Mouse (Mus musculus) heart, embryonic 12.5 days (tissue): Measurements from ENCODE around the gene Lama1. TPM values are rescaled to one million over a fixed set of nuclear protein-coding genes. Genes with fewer than 3 reads are reported as not detected.
"Not testable (repeated sequence)": the region's sequence is repeated elsewhere in the genome, so short reads cannot be mapped to it uniquely, and the experiment has no call there.

Experiments
- ATAC-seq: fragments of 200-750 bp; cut with Nextera tagmentation; 2 replicates; pipeline ENCODE4 v1.8.0; 2017; ENCODE audit warnings: moderate TSS enrichment, moderate library complexity; ENCODE audit not compliant: insufficient number of reproducible peaks, low FRiP score
- H3K27ac ChIP-seq: fragments of 300-500 bp; sonication (generic); 2 replicates; pipeline ENCODE4 v1.5.1; 2016; ENCODE audit warnings: mild to moderate bottlenecking, moderate library complexity; ENCODE audit not compliant: poor library complexity, severe bottlenecking
- H3K27me3 ChIP-seq: fragments of 300-500 bp; sonication (generic); replicated peaks from 2 replicates; pipeline ENCODE4 v1.6.1; 2016; ENCODE audit warnings: mild to moderate bottlenecking, moderate library complexity
- H3K36me3 ChIP-seq: fragments of 300-500 bp; sonication (generic); 2 replicates; pipeline ENCODE4 v1.6.1; 2016; ENCODE audit warnings: mild to moderate bottlenecking, moderate library complexity
- H3K4me1 ChIP-seq: fragments of 300-500 bp; sonication (generic); replicated peaks from 2 replicates; pipeline ENCODE4 v1.6.1; 2016; ENCODE audit warnings: mild to moderate bottlenecking
- H3K4me2 ChIP-seq: fragments of 300-500 bp; sonication (generic); 2 replicates; pipeline ENCODE4 v1.6.1; 2016; ENCODE audit warnings: mild to moderate bottlenecking, moderate library complexity
- H3K4me3 ChIP-seq: fragments of 300-500 bp; sonication (generic); 2 replicates; pipeline ENCODE4 v1.5.1; 2016; ENCODE audit warnings: mild to moderate bottlenecking
- H3K9ac ChIP-seq: fragments of 300-500 bp; sonication (generic); 2 replicates; pipeline ENCODE4 v1.6.1; 2016; ENCODE audit warnings: mild to moderate bottlenecking, moderate library complexity
- H3K9me3 ChIP-seq: fragments of 300-500 bp; sonication (generic); replicated peaks from 2 replicates; pipeline ENCODE4 v1.6.1; 2016; ENCODE audit warnings: mild to moderate bottlenecking, moderate library complexity
- WGBS: fragments of 180-500 bp; shearing (Covaris S2); methylation state at CpG from one replicate; pipeline ENCODE4 v1.1.7; 2016; 5-methylcytosine and 5-hydroxymethylcytosine counted together
- polyA plus RNA-seq: library from polyadenylated mRNA; unstranded; fragments of >200 nt; fragmentation: Nextera tagmentation; extraction: Ambion mirVana; gene quantifications from 2 replicates; pipeline ENCODE4 v1.2.1, GENCODE M21; 2016

The Lama1 gene
- polyA plus RNA-seq, 1 experiment from 2014 or later, result 1.3 TPM

- WGBS, result 81% methylated on average over 19 of the region's 19 CpGs
- ATAC-seq, result no peak
- H3K27ac ChIP-seq, result no peak overlapping the region
- H3K9me3 ChIP-seq, result no peaks in the 10 kb centered on the region
- no peak overlapping the region for H3K4me3 ChIP-seq
- peaks cover 4% of the 10 kb centered on the region; the same call in 1 of the 2 replicates for H3K4me1 ChIP-seq
- no peaks in the 10 kb centered on the region for H3K36me3 ChIP-seq
- H3K4me2 ChIP-seq, result no peak overlapping the region
- H3K27me3 ChIP-seq, result no peaks in the 10 kb centered on the region
- H3K9ac ChIP-seq, result no peak overlapping the region
Observed at GRCm38 (mm10) chr17:67715466-67715865, 18.4 kb downstream of the Lama1 start.

- no peak overlapping the region for H3K9ac ChIP-seq
- no peak for ATAC-seq
- H3K4me1 ChIP-seq, result no peaks in the 10 kb centered on the region
- H3K27me3 ChIP-seq, result no peaks in the 10 kb centered on the region
- H3K36me3 ChIP-seq, result no peaks in the 10 kb centered on the region
- H3K27ac ChIP-seq, result no peak overlapping the region
- no peak overlapping the region for H3K4me2 ChIP-seq
- H3K9me3 ChIP-seq, result no peaks in the 10 kb centered on the region
- WGBS, result 73% methylated on average over 7 of the region's 7 CpGs
- no peak overlapping the region for H3K4me3 ChIP-seq
Observed at GRCm38 (mm10) chr17:67722055-67722454, 25.0 kb downstream of the Lama1 start.

GRCm38 (mm10) chr17:67722578-67722977, 25.5 kb downstream of the Lama1 start:
- H3K9me3 ChIP-seq, result no peaks in the 10 kb centered on the region
- ATAC-seq, result no peak
- H3K27me3 ChIP-seq, result no peaks in the 10 kb centered on the region
- no peaks in the 10 kb centered on the region for H3K4me1 ChIP-seq
- no peak overlapping the region for H3K9ac ChIP-seq
- no peak overlapping the region for H3K27ac ChIP-seq
- no peaks in the 10 kb centered on the region for H3K36me3 ChIP-seq
- 84% methylated on average over 1 of the region's 1 CpGs for WGBS
- H3K4me3 ChIP-seq, result no peak overlapping the region
- no peak overlapping the region for H3K4me2 ChIP-seq

GRCm38 (mm10) chr17:67723175-67724067, 26.4 kb downstream of the Lama1 start:
- H3K4me1 ChIP-seq, result no peaks in the 10 kb centered on the region
- no peak overlapping the region for H3K9ac ChIP-seq
- WGBS, result 78% methylated on average over 14 of the region's 14 CpGs
- H3K9me3 ChIP-seq, result no peaks in the 10 kb centered on the region
- H3K27me3 ChIP-seq, result no peaks in the 10 kb centered on the region
- no peaks in the 10 kb centered on the region for H3K36me3 ChIP-seq
- ATAC-seq, result no peak
- H3K4me3 ChIP-seq, result no peak overlapping the region
- no peak overlapping the region for H3K4me2 ChIP-seq
- no peak overlapping the region for H3K27ac ChIP-seq

- Histone ChIP-seq H3K4me3 (no peak overlapping the region), H3K27ac (no peak overlapping the region), H3K4me2 (no peak overlapping the region), H3K9me3 (no peaks in the 10 kb centered on the region), H3K27me3 (no peaks in the 10 kb centered on the region), H3K9ac (no peak overlapping the region), H3K36me3 (no peaks in the 10 kb centered on the region), H3K4me1 (peaks cover 16% of the 10 kb centered on the region)
- 87% methylated on average over 11 of the region's 11 CpGs for WGBS
- ATAC-seq, result no peak
Observed at GRCm38 (mm10) chr17:67726601-67727000, 29.5 kb downstream of the Lama1 start.

- H3K27me3 ChIP-seq, result no peaks in the 10 kb centered on the region
- no peaks in the 10 kb centered on the region for H3K36me3 ChIP-seq
- 64% methylated on average over 7 of the region's 7 CpGs for WGBS
- no peak overlapping the region for H3K4me3 ChIP-seq
- H3K4me1 ChIP-seq, result peaks cover 27% of the 10 kb centered on the region
- no peak overlapping the region for H3K27ac ChIP-seq
- no peak for ATAC-seq
- no peaks in the 10 kb centered on the region for H3K9me3 ChIP-seq
- no peak overlapping the region for H3K4me2 ChIP-seq
- no peak overlapping the region for H3K9ac ChIP-seq
Observed at GRCm38 (mm10) chr17:67728751-67729150, 31.7 kb downstream of the Lama1 start.

- Histone ChIP-seq H3K4me3 (no peak overlapping the region), H3K27me3 (no peaks in the 10 kb centered on the region), H3K36me3 (no peaks in the 10 kb centered on the region), H3K4me1 (peaks cover 27% of the 10 kb centered on the region), H3K9me3 (no peaks in the 10 kb centered on the region), H3K9ac (no peak overlapping the region), H3K27ac (no peak overlapping the region), H3K4me2 (0 out of 2 replicates have a peak overlapping the region, but pooled peaks have one; percentile 51)
- ATAC-seq, result no peak
- WGBS, result 39% methylated on average over 3 of the region's 3 CpGs
Observed at GRCm38 (mm10) chr17:67731096-67731495, 34.0 kb downstream of the Lama1 start.

- no peak for ATAC-seq
- Histone ChIP-seq H3K9me3 (no peaks in the 10 kb centered on the region), H3K36me3 (no peaks in the 10 kb centered on the region), H3K4me1 (peaks cover 27% of the 10 kb centered on the region), H3K27ac (no peak overlapping the region), H3K27me3 (no peaks in the 10 kb centered on the region), H3K4me2 (no peak overlapping the region), H3K9ac (no peak overlapping the region), H3K4me3 (no peak overlapping the region)
- 58% methylated on average over 11 of the region's 11 CpGs for WGBS
Observed at GRCm38 (mm10) chr17:67731964-67732363, 34.9 kb downstream of the Lama1 start.

- no peak for ATAC-seq
Observed at GRCm38 (mm10) chr17:67733516-67733915, 36.5 kb downstream of the Lama1 start.

GRCm38 (mm10) chr17:67735722-67736121, 38.7 kb downstream of the Lama1 start:
- Histone ChIP-seq H3K9ac (no peak overlapping the region), H3K27ac (no peak overlapping the region), H3K4me3 (no peak overlapping the region), H3K36me3 (no peaks in the 10 kb centered on the region), H3K27me3 (no peaks in the 10 kb centered on the region), H3K9me3 (no peaks in the 10 kb centered on the region), H3K4me2 (no peak overlapping the region), H3K4me1 (peaks cover 16% of the 10 kb centered on the region)
- 50% methylated on average over 6 of the region's 6 CpGs for WGBS
- no peak for ATAC-seq

More at GRCm38 (mm10) chr17:67733516-67733915, 36.5 kb downstream of the Lama1 start:
- Histone ChIP-seq H3K36me3 (no peaks in the 10 kb centered on the region), H3K4me3 (no peak overlapping the region), H3K4me2 (no peak overlapping the region), H3K9ac (no peak overlapping the region), H3K9me3 (no peaks in the 10 kb centered on the region), H3K27me3 (no peaks in the 10 kb centered on the region), H3K4me1 (peaks cover 27% of the 10 kb centered on the region), H3K27ac (no peak overlapping the region)
- 43% methylated on average over 12 of the region's 12 CpGs for WGBS

- not testable (repeated sequence) for H3K9ac ChIP-seq, H3K4me2 ChIP-seq, ATAC-seq, H3K36me3 ChIP-seq, H3K27me3 ChIP-seq, H3K4me3 ChIP-seq, H3K27ac ChIP-seq, H3K4me1 ChIP-seq, H3K9me3 ChIP-seq
Observed at GRCm38 (mm10) chr17:67741229-67741628, 44.2 kb downstream of the Lama1 start.
